Mouse (Mus musculus) thymus, postnatal 36 days (tissue): Measurements from ENCODE around the gene Ptpre.
"Not testable (repeated sequence)": the region's sequence is repeated elsewhere in the genome, so short reads cannot be mapped to it uniquely, and the experiment has no call there.

Experiments
- DNase-seq, 2 experiments: peaks; one replicate each; pipeline ENCODE4 v3.0.0; 2022; ENCODE audit warnings: mixed read lengths in 2 of 2

The Ptpre gene

GRCm38 (mm10) chr7:135537341-135537901 lies at the start of gene Ptpre:
Gene Ptpre (plus strand): TSS chr7:135537481.
- peak; percentile 75 to 77 for DNase-seq

GRCm38 (mm10) chr7:135488214-135488810 lies 49.0 kb upstream of the Ptpre start:
- peak; percentile 37 to 38 for DNase-seq

- DNase-seq = no peak
These were observed 47.4 kb upstream of the Ptpre start for GRCm38 (mm10) chr7:135489724-135490499.

GRCm38 (mm10) chr7:135490500-135490886 lies 46.8 kb upstream of the Ptpre start:
- no peak for DNase-seq

- DNase-seq = no peak
These were observed 42.0 kb upstream of the Ptpre start for GRCm38 (mm10) chr7:135495303-135495702.

GRCm38 (mm10) chr7:135498565-135499186 lies 38.6 kb upstream of the Ptpre start:
- no peak for DNase-seq

GRCm38 (mm10) chr7:135499403-135499802 lies 37.9 kb upstream of the Ptpre start:
- DNase-seq = no peak

- not testable (repeated sequence) for DNase-seq
These were observed 30.8 kb upstream of the Ptpre start for GRCm38 (mm10) chr7:135506506-135506905.

GRCm38 (mm10) chr7:135508602-135509001 lies 28.7 kb upstream of the Ptpre start:
- no peak for DNase-seq

- DNase-seq = no peak
These were observed 28.0 kb upstream of the Ptpre start for GRCm38 (mm10) chr7:135509272-135509671.

GRCm38 (mm10) chr7:135510431-135510830 lies 26.9 kb upstream of the Ptpre start:
- DNase-seq = no peak

- DNase-seq = no peak
These were observed 25.6 kb upstream of the Ptpre start for GRCm38 (mm10) chr7:135511723-135512122.

- peak; percentile 19 to 22 for DNase-seq
These were observed 20.1 kb upstream of the Ptpre start for GRCm38 (mm10) chr7:135517191-135517590.

GRCm38 (mm10) chr7:135520241-135520640 lies 17.0 kb upstream of the Ptpre start:
- no peak for DNase-seq

- no peak for DNase-seq
These were observed 15.3 kb upstream of the Ptpre start for GRCm38 (mm10) chr7:135521755-135522512.

GRCm38 (mm10) chr7:135523981-135524380 lies 13.3 kb upstream of the Ptpre start:
- DNase-seq = no peak

- DNase-seq = no peak
These were observed 12.8 kb upstream of the Ptpre start for GRCm38 (mm10) chr7:135524424-135524967.

GRCm38 (mm10) chr7:135526574-135527152 lies 10.6 kb upstream of the Ptpre start:
- DNase-seq = no peak

- DNase-seq = no peak
These were observed 10.1 kb upstream of the Ptpre start for GRCm38 (mm10) chr7:135527169-135527568.

GRCm38 (mm10) chr7:135528515-135528914 lies 8.8 kb upstream of the Ptpre start, which contains the start of gene Clrn3:
Gene Clrn3 (minus strand): TSS chr7:135528654.
- DNase-seq = no peak

- DNase-seq = no peak
These were observed 8.2 kb upstream of the Ptpre start for GRCm38 (mm10) chr7:135529068-135529467.
